Mouse (Mus musculus): ENCODE data around the gene Crtc2.

- no peak for TF ChIP-seq HCFC1 (IDR thresholded peaks at IDR 0.05; ENCODE audit: borderline replicate concordance, insufficient read depth, low read length)
- no peak for TF ChIP-seq ZC3H11A (IDR thresholded peaks at IDR 0.05; ENCODE audit: borderline replicate concordance, low read depth, low read length)
These were observed 38.0 kb downstream of the Crtc2 start for GRCm38 (mm10) chr3:90291982-90292344.
